Mouse (Mus musculus): ENCODE results near the gene Gcsh. TPM values are rescaled to one million over a fixed set of nuclear protein-coding genes. Genes with fewer than 3 reads are reported as not detected.

Gene Gcsh
- polyA plus RNA-seq, 1 experiment from 2014 or later, result 233 TPM

GRCm38 (mm10) chr8:116980117-116980516 lies 13.2 kb downstream of the Gcsh start:
- no peak overlapping the region; the same call in 1 of the 2 replicates for H3K4me2 ChIP-seq (ENCODE audit: low read length)

DNA sequence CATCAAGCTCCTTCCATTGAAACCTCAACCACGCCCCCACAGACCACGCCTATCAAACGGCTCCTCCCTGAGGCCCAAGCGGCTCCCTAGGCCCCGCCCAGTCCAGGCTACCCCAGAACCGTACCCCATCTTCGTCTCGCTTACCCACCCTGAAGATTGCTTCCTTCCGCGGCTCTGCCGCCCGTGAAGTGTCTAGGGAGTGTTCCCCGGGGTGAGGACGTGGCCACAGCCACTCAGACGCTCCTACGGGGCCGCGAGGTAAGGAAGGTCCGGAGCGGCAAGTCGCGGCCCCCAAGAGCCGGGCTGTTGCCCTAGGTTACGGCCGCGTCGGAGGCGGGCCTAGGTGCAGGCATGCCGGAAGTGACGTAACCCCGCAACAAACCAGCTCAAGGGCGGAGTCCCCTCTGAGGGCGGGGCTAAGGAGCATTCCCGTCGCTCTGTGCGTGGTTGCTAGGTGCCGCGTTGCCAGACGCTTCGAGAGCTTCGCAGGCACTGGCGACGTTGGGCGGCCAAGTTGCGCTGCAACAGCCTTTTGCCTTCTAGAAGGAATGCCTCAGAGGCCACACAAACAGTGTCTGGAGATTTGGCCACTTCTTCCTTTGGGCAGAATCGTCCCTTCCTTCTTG lies 14.6 kb downstream of the Gcsh start, which contains the start of gene 1700030J22Rik:
Gene 1700030J22Rik (minus strand): TSS at position 329 of the 626 bp plus-strand sequence.
- peak; percentile 42; the same call in 1 of the 2 replicates for TF ChIP-seq CTCF (IDR thresholded peaks at IDR 0.05; ENCODE audit: low read depth)
- peak; percentile 98 for ATAC-seq (replicated peaks; ENCODE audit: low FRiP score, low read depth)
- Histone ChIP-seq H3K9me3 (replicated peaks; ENCODE audit: low read length) (no peaks in the 10 kb centered on the region), H3K27me3 (ENCODE audit: insufficient read depth, low read length) (no peaks in the 10 kb centered on the region), H3K4me3 (replicated peaks; ENCODE audit: low read depth, low read length) (peak within 1 kb of the TSS; percentile 61), H3K36me3 (ENCODE audit: insufficient read depth, low read length) (no peaks in the 10 kb centered on the region), H3K4me1 (replicated peaks; ENCODE audit: insufficient read depth, low read length) (0 out of 2 replicates have a peak, but pooled peaks cover 3% of the 10 kb centered on the region), H3K27ac (0 out of 2 replicates have a peak within 1 kb of the TSS, but pooled peaks have one; percentile 11), H3K9ac (ENCODE audit: low read depth, low read length) (peak within 1 kb of the TSS; percentile 43), H3K4me2 (ENCODE audit: low read length) (peak within 1 kb of the TSS; percentile 62)
- under 1% methylated on average over 46 of the region's 46 CpGs for WGBS
- DNase-seq (ENCODE audit: low spot score), result peak; percentile 99

More at GRCm38 (mm10) chr8:116980117-116980516, 13.2 kb downstream of the Gcsh start:
- ATAC-seq (replicated peaks; ENCODE audit: low FRiP score, low read depth), result no peak
- H3K4me1 ChIP-seq (replicated peaks; ENCODE audit: insufficient read depth, low read length), result 0 out of 2 replicates have a peak, but pooled peaks cover 3% of the 10 kb centered on the region
- 10% methylated on average over 4 of the region's 4 CpGs for WGBS
- TF ChIP-seq CTCF (IDR thresholded peaks at IDR 0.05; ENCODE audit: low read depth), result peak; percentile 80
- H3K36me3 ChIP-seq (ENCODE audit: insufficient read depth, low read length), result 0 out of 2 replicates have a peak, but pooled peaks cover 5% of the 10 kb centered on the region
- H3K27me3 ChIP-seq (ENCODE audit: insufficient read depth, low read length), result no peaks in the 10 kb centered on the region
- DNase-seq (ENCODE audit: low spot score), result peak; percentile 87
- H3K4me3 ChIP-seq (replicated peaks; ENCODE audit: low read depth, low read length), result no peak overlapping the region
- no peaks in the 10 kb centered on the region for H3K9me3 ChIP-seq (replicated peaks; ENCODE audit: low read length)
- no peak overlapping the region for H3K9ac ChIP-seq (ENCODE audit: low read depth, low read length)
- H3K27ac ChIP-seq, result no peak overlapping the region

DNA sequence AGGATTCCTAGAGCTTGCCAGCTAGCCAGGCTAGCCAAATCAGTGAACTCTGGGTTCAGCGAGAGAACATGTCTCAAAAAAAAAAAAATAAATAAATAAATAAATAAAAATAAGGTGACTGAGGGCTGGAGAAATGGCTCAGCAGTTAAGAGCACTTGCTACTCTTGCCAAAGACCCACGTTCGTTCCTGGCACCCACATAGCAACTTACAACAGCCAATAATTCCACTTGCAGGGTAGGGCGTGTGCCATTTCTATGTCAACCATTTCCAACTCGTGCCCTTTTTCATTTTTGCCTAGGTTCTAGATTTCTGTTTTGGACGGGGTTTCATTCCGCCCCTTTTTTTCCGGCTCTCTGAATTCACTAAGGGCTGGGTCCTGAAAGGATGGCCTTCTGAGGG lies 15.3 kb downstream of the Gcsh start:
- ATAC-seq (replicated peaks; ENCODE audit: low FRiP score, low read depth) (no peak), DNase-seq (ENCODE audit: low spot score) (no peak)
- no peaks in the 10 kb centered on the region for H3K27me3 ChIP-seq (ENCODE audit: insufficient read depth, low read length)
- peak overlapping the region; percentile 61 for H3K4me3 ChIP-seq (replicated peaks; ENCODE audit: low read depth, low read length)
- 30% methylated on average over 8 of the region's 8 CpGs for WGBS
- peak overlapping the region; percentile 62 for H3K4me2 ChIP-seq (ENCODE audit: low read length)
- peak overlapping the region; percentile 43 for H3K9ac ChIP-seq (ENCODE audit: low read depth, low read length)
- 0 out of 2 replicates have a peak, but pooled peaks cover 3% of the 10 kb centered on the region for H3K4me1 ChIP-seq (replicated peaks; ENCODE audit: insufficient read depth, low read length)
- H3K27ac ChIP-seq, result no peak overlapping the region
- no peak for TF ChIP-seq CTCF (IDR thresholded peaks at IDR 0.05; ENCODE audit: low read depth)
- H3K36me3 ChIP-seq (ENCODE audit: insufficient read depth, low read length), result no peaks in the 10 kb centered on the region
- no peaks in the 10 kb centered on the region for H3K9me3 ChIP-seq (replicated peaks; ENCODE audit: low read length)

DNA sequence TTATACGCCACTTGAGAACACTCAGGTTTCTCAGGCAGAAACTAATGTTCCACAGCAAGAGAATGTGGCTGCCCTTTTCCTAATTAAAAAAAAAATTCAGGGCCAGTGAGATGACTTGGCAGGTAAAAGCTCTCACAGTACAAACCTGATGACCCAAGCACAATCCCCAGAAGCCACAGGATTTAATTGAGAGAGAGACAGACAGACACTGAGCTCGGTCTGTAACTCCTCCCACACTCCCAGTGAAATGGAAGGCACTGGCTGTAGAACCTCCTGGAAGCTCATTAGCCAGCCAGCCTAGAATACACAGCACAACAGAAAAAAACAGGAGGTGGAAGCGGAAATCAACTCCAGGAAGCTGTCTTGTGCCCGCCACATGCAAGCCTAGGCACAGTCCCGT lies 17.7 kb downstream of the Gcsh start:
- Histone ChIP-seq H3K27ac (no peak overlapping the region), H3K4me1 (replicated peaks; ENCODE audit: insufficient read depth, low read length) (0 out of 2 replicates have a peak, but pooled peaks cover 3% of the 10 kb centered on the region), H3K27me3 (ENCODE audit: insufficient read depth, low read length) (no peaks in the 10 kb centered on the region), H3K9me3 (replicated peaks; ENCODE audit: low read length) (no peaks in the 10 kb centered on the region), H3K9ac (ENCODE audit: low read depth, low read length) (no peak overlapping the region), H3K36me3 (ENCODE audit: insufficient read depth, low read length) (no peaks in the 10 kb centered on the region), H3K4me2 (ENCODE audit: low read length) (peak overlapping the region; percentile 34), H3K4me3 (replicated peaks; ENCODE audit: low read depth, low read length) (no peak overlapping the region; the same call in 1 of the 2 replicates)
- no peak for TF ChIP-seq CTCF (IDR thresholded peaks at IDR 0.05; ENCODE audit: low read depth)
- peak; percentile 11 for DNase-seq (ENCODE audit: low spot score)
- 45% methylated on average over 5 of the region's 5 CpGs for WGBS
- ATAC-seq (replicated peaks; ENCODE audit: low FRiP score, low read depth), result no peak

- no peak overlapping the region for H3K9ac ChIP-seq (ENCODE audit: low read depth, low read length)
- no peak for ATAC-seq (replicated peaks; ENCODE audit: low FRiP score, low read depth)
- H3K27me3 ChIP-seq (ENCODE audit: insufficient read depth, low read length), result no peaks in the 10 kb centered on the region
- no peak for TF ChIP-seq CTCF (IDR thresholded peaks at IDR 0.05; ENCODE audit: low read depth)
- peak overlapping the region; percentile 34 for H3K4me2 ChIP-seq (ENCODE audit: low read length)
- H3K4me1 ChIP-seq (replicated peaks; ENCODE audit: insufficient read depth, low read length), result 0 out of 2 replicates have a peak, but pooled peaks cover 3% of the 10 kb centered on the region
- DNase-seq (ENCODE audit: low spot score), result no peak
- no peaks in the 10 kb centered on the region for H3K36me3 ChIP-seq (ENCODE audit: insufficient read depth, low read length)
- no peak overlapping the region for H3K4me3 ChIP-seq (replicated peaks; ENCODE audit: low read depth, low read length)
- no peak overlapping the region for H3K27ac ChIP-seq
- 38% methylated on average over 5 of the region's 5 CpGs for WGBS
- no peaks in the 10 kb centered on the region for H3K9me3 ChIP-seq (replicated peaks; ENCODE audit: low read length)
These were observed 18.3 kb downstream of the Gcsh start for GRCm38 (mm10) chr8:116975066-116975465.

DNA sequence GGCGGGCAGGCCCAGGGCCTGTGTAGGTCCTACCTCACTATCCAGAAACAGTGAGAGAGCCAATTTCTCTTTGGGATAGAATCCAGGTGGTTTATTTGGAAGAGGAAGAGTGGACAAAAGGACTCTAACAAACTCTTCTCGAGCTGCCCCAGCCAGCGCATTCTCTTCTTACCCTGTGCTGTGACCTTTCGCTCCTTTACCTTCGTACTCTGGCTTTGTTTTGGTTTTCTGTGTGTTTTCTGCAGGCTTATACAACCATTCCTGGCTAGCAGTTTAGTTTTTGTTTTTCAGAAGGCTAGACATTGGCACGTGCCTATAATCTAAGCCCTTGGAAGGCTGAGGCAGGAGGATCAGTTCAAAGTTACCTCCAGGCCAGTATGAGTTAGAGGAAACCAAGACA lies 23.8 kb downstream of the Gcsh start:
- H3K4me3 ChIP-seq (replicated peaks; ENCODE audit: low read depth, low read length), result no peak overlapping the region
- no peak for TF ChIP-seq CTCF (IDR thresholded peaks at IDR 0.05; ENCODE audit: low read depth)
- no peak overlapping the region for H3K9ac ChIP-seq (ENCODE audit: low read depth, low read length)
- 77% methylated on average over 6 of the region's 6 CpGs for WGBS
- no peaks in the 10 kb centered on the region for H3K9me3 ChIP-seq (replicated peaks; ENCODE audit: low read length)
- no peak overlapping the region for H3K4me2 ChIP-seq (ENCODE audit: low read length)
- H3K27me3 ChIP-seq (ENCODE audit: insufficient read depth, low read length), result no peaks in the 10 kb centered on the region
- no peak for DNase-seq (ENCODE audit: low spot score)
- no peak overlapping the region for H3K27ac ChIP-seq
- no peak for ATAC-seq (replicated peaks; ENCODE audit: low FRiP score, low read depth)
- no peaks in the 10 kb centered on the region for H3K36me3 ChIP-seq (ENCODE audit: insufficient read depth, low read length)
- H3K4me1 ChIP-seq (replicated peaks; ENCODE audit: insufficient read depth, low read length), result no peaks in the 10 kb centered on the region
